Mouse (Mus musculus): Measurements from ENCODE around the gene Npdc1. TPM values are rescaled to one million over a fixed set of nuclear protein-coding genes. Genes with fewer than 3 reads are reported as not detected.

Npdc1 gene
- polyA plus RNA-seq, 1 experiment from 2014 or later, result 42.7 TPM

DNA sequence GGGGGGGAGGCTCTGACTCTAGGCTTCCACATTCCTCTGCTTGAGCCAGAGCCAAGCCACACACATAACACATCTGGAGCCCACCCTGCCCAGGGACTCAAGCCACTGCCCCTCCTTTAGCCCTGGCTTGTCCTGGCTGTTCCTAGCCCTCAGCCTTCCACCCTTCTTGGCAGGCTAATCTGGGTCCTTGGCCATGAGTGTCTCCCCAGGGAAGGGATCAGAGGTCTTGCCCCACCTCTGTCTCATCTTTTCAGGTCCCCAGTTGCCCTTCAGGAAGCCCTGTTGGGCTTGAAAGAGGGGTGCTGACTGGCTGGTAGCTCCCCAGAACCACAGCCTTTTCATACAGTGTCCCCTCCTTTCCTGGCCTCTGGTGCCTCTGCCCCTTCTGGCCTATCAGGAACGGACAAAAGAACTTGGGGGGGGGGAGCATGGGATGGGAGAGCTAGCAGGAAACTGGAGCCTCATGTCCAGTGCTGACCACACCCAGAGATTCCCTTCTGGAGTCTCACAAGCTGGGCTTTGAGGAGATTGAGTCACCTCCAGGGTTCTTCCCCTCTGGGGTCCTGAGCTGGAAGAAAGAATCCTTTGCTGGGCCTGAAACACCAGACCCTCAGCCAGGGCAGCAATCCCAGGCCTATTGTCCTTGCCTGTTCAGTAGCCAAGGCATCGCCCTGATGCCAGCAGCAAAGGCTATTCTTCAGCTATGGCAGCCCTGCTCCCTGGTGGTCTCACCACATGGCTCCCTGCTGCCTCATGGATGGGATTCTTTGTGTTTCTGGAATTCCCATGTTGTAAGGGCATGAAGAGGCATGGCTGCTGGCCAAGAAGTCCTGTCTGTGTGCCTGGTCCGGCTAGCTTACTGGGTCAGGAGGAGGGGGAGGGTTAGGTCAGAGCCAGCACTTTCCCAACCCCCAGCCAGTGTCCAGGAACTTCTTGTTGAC lies 4.6 kb upstream of the Npdc1 start:
- no peak overlapping the region for H3K4me2 ChIP-seq (replicated peaks; ENCODE audit: low read depth, low read length)
- H3K36me3 ChIP-seq (ENCODE audit: insufficient read depth, low read length), result no peaks in the 10 kb centered on the region
- no peak overlapping the region for H3K27ac ChIP-seq (ENCODE audit: low read length)
- 32% methylated on average over 3 of the region's 3 CpGs for WGBS
- H3K9me3 ChIP-seq (ENCODE audit: low read length), result no peaks in the 10 kb centered on the region
- no peak overlapping the region for H3K9ac ChIP-seq (replicated peaks; ENCODE audit: low read depth)
- 0 out of 2 replicates have a peak, but pooled peaks cover 3% of the 10 kb centered on the region for H3K27me3 ChIP-seq (replicated peaks; ENCODE audit: insufficient read depth, low read length)
- ATAC-seq, result peak; percentile 20; the same call in 1 of the 2 replicates
- TF ChIP-seq EP300 (IDR thresholded peaks at IDR 0.05), result no peak
- no peak for TF ChIP-seq CTCF (IDR thresholded peaks at IDR 0.05)
- no peak overlapping the region for H3K4me3 ChIP-seq (ENCODE audit: low read depth, low read length)
- peak; percentile 4 for DNase-seq (ENCODE audit: low spot score)
- peaks cover 7% of the 10 kb centered on the region; the same call in 1 of the 2 replicates for H3K4me1 ChIP-seq (ENCODE audit: insufficient read depth, low read depth, low read length)

DNA sequence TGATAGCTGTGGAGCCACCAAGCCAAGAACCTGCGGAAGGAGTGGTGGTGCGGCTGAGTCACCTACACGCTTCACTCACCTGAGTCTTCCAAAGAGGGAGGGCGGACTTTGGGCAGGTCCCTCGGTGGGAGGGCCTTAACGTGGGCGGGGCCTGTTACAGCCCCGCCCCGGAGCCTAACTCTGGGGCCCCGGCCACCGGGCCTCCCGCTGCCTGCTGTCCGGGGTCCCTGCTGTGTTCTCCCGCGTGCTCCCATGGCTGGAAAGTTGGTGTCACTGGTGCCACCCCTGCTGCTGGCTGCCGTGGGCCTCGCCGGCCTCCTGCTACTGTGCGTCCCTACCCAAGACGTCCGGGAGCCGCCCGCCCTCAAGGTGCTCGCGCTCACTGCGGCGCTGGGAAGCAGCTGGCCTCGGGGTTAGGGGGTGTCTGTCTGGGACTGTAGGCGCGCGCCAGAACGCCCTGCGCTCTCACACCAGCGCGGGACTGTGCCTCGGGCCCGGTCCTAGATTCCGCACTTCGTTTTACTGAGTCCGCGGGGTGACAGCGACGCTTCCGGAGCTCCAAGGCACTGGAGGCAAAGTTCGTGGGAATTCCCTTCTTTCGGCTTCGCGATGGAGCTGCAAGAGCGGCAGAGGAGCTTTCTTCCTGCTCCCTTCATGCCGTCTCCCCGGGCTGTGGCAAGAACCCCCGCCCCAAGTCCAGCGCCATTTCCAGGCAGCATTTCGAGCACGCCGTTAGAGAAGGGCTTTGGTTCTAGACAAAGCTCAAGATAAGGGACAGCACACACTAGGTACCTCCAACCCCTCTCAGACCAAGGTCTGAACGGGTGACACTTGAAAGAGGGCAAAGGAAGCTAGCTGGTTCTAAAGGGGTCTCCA lies 3.2 kb upstream of the Npdc1 start, which contains the start of gene Entpd2:
TSS of gene Entpd2 (plus strand) at position 154 of the 876 bp plus-strand sequence.
- Histone ChIP-seq H3K9ac (replicated peaks; ENCODE audit: low read depth) (0 out of 2 replicates have a peak within 1 kb of the TSS, but pooled peaks have one; percentile 10), H3K27me3 (replicated peaks; ENCODE audit: insufficient read depth, low read length) (peaks cover 9% of the 10 kb centered on the region; the same call in 1 of the 2 replicates), H3K36me3 (ENCODE audit: insufficient read depth, low read length) (no peaks in the 10 kb centered on the region), H3K27ac (ENCODE audit: low read length) (no peak within 1 kb of the TSS), H3K9me3 (ENCODE audit: low read length) (no peaks in the 10 kb centered on the region), H3K4me3 (ENCODE audit: low read depth, low read length) (peak within 1 kb of the TSS; percentile 36), H3K4me2 (replicated peaks; ENCODE audit: low read depth, low read length) (peak within 1 kb of the TSS; percentile 73), H3K4me1 (ENCODE audit: insufficient read depth, low read depth, low read length) (peaks cover 7% of the 10 kb centered on the region; the same call in 1 of the 2 replicates)
- peak; percentile 69 for DNase-seq (ENCODE audit: low spot score)
- WGBS, result 2% methylated on average over 55 of the region's 57 CpGs
- TF ChIP-seq CTCF (IDR thresholded peaks at IDR 0.05) (peak; percentile 45), EP300 (IDR thresholded peaks at IDR 0.05) (no peak)
- peak; percentile 84 for ATAC-seq

DNA sequence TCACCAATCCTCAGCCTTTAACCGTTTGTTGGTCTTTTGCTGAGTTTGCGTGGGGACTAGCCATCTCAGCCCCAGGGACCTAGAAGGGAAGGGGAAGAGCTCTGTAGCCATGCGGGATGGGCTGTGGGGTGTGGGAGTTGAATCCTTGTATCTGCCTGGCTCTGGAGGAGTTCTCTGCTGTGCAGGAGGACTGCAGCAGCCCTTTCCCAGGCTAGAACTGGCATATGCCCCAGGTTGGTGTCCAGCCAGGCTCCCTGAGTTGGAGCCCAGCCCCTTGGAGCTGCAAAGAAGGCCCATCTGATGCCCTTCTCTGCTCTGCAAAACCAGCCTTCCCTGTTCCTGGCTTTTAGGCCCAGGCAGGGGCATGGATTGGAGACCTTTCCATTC lies 2.6 kb upstream of the Npdc1 start:
- no peak overlapping the region for H3K9ac ChIP-seq (replicated peaks; ENCODE audit: low read depth)
- ATAC-seq, result no peak
- H3K4me2 ChIP-seq (replicated peaks; ENCODE audit: low read depth, low read length), result peak overlapping the region; percentile 73
- DNase-seq (ENCODE audit: low spot score), result no peak
- peaks cover 7% of the 10 kb centered on the region; the same call in 1 of the 2 replicates for H3K4me1 ChIP-seq (ENCODE audit: insufficient read depth, low read depth, low read length)
- H3K9me3 ChIP-seq (ENCODE audit: low read length), result no peaks in the 10 kb centered on the region
- H3K36me3 ChIP-seq (ENCODE audit: insufficient read depth, low read length), result no peaks in the 10 kb centered on the region
- WGBS, result 29% methylated on average over 3 of the region's 3 CpGs
- TF ChIP-seq EP300 (IDR thresholded peaks at IDR 0.05), result no peak
- H3K27me3 ChIP-seq (replicated peaks; ENCODE audit: insufficient read depth, low read length), result peaks cover 9% of the 10 kb centered on the region; the same call in 1 of the 2 replicates
- H3K27ac ChIP-seq (ENCODE audit: low read length), result no peak overlapping the region
- peak overlapping the region; percentile 36; the same call in 1 of the 2 replicates for H3K4me3 ChIP-seq (ENCODE audit: low read depth, low read length)

DNA sequence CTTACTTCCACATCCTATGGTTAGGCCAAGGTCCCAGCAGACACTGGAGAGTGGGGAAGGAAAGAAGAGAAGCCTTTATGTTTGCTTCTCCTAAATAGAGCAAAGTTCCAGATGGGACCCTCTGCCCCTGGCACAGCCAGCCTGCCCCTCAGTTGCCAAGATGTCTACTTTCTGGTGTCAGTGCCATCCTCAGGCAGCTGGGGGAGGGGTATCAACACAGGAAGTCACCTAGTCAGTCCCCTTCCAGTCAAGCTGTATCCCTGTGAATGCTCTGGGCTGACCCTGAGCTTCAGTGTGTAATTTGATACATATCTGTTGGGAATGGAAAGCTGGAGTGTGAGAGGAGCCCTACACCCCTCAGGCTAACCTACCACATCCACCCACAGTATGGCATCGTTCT lies 2.1 kb upstream of the Npdc1 start:
- Histone ChIP-seq H3K36me3 (ENCODE audit: insufficient read depth, low read length) (no peaks in the 10 kb centered on the region), H3K9ac (replicated peaks; ENCODE audit: low read depth) (no peak overlapping the region), H3K4me2 (replicated peaks; ENCODE audit: low read depth, low read length) (no peak overlapping the region), H3K4me3 (ENCODE audit: low read depth, low read length) (no peak overlapping the region), H3K9me3 (ENCODE audit: low read length) (no peaks in the 10 kb centered on the region), H3K27ac (ENCODE audit: low read length) (no peak overlapping the region), H3K27me3 (replicated peaks; ENCODE audit: insufficient read depth, low read length) (peaks cover 9% of the 10 kb centered on the region; the same call in 1 of the 2 replicates), H3K4me1 (ENCODE audit: insufficient read depth, low read depth, low read length) (peaks cover 7% of the 10 kb centered on the region; the same call in 1 of the 2 replicates)
- no peak for DNase-seq (ENCODE audit: low spot score)
- TF ChIP-seq CTCF (IDR thresholded peaks at IDR 0.05) (no peak), EP300 (IDR thresholded peaks at IDR 0.05) (no peak)
- no peak for ATAC-seq
- 59% methylated on average over 1 of the region's 1 CpGs for WGBS

DNA sequence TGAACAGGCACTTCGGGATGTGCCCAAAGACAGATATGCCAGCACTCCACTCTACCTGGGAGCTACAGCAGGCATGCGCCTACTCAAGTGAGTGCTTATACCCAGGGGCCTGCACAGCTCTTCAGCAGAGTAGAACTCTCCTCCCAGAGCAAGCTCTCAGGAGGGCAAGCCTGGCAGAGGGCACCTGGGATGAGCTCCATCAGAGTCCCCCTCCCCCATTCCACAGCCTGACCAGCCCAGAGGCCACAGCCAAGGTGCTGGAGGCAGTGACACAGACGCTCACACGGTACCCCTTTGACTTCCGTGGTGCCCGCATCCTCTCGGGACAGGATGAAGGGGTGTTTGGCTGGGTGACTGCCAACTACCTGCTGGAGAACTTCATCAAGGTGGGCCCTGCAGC lies 1.1 kb upstream of the Npdc1 start:
- Histone ChIP-seq H3K4me2 (replicated peaks; ENCODE audit: low read depth, low read length) (no peak overlapping the region), H3K27me3 (replicated peaks; ENCODE audit: insufficient read depth, low read length) (peaks cover 20% of the 10 kb centered on the region), H3K36me3 (ENCODE audit: insufficient read depth, low read length) (no peaks in the 10 kb centered on the region), H3K4me1 (ENCODE audit: insufficient read depth, low read depth, low read length) (peaks cover 7% of the 10 kb centered on the region; the same call in 1 of the 2 replicates), H3K27ac (ENCODE audit: low read length) (no peak overlapping the region), H3K9me3 (ENCODE audit: low read length) (no peaks in the 10 kb centered on the region), H3K4me3 (ENCODE audit: low read depth, low read length) (no peak overlapping the region), H3K9ac (replicated peaks; ENCODE audit: low read depth) (no peak overlapping the region)
- DNase-seq (ENCODE audit: low spot score), result no peak
- no peak for TF ChIP-seq EP300 (IDR thresholded peaks at IDR 0.05)
- no peak for TF ChIP-seq CTCF (IDR thresholded peaks at IDR 0.05)
- 86% methylated on average over 7 of the region's 7 CpGs for WGBS
- ATAC-seq, result no peak
